In genomic region chr7:16405073-16405455, GRCm38 (mm10) we compare ENCODE assay signal across 8 mouse cellular contexts. TPM values are rescaled to one million over a fixed set of nuclear protein-coding genes. Genes with fewer than 3 reads are reported as not detected.
DNase-seq lines count a peak whose midpoint lies in the region; ATAC-seq and TF ChIP-seq lines count a peak whose summit lies in the region.

No protein-coding gene starts in this region.

- 0 out of 2 replicates have a peak overlapping the region, but pooled peaks have one; percentile 39 for H3K27ac ChIP-seq in forebrain, embryonic 14.5 days (ENCODE audit: low read depth, low read length)
- H3K27ac ChIP-seq in limb, embryonic 13.5 days = peak overlapping the region; percentile 76
- H3K27ac ChIP-seq in midbrain, embryonic 13.5 days = peak overlapping the region; percentile 27
- H3K27ac ChIP-seq in thymus, adult 2 months (ENCODE audit: control insufficient read depth, insufficient read depth, low read length) = peak overlapping the region; percentile 97

- WGBS in forebrain, embryonic 14.5 days = 82% methylated on average over 2 of the region's 2 CpGs
- 52% methylated on average over 2 of the region's 2 CpGs for WGBS in limb, embryonic 13.5 days
- WGBS in midbrain, embryonic 13.5 days = 88% methylated on average over 2 of the region's 2 CpGs
- 37% methylated on average over 2 of the region's 2 CpGs for WGBS in thymus, adult 2 months

- H3K4me2 ChIP-seq in forebrain, embryonic 14.5 days (ENCODE audit: low read length) = peak overlapping the region; percentile 26
- H3K4me2 ChIP-seq in limb, embryonic 13.5 days (replicated peaks) = peak overlapping the region; percentile 42
- H3K4me2 ChIP-seq in midbrain, embryonic 13.5 days (replicated peaks) = peak overlapping the region; percentile 35

- H3K27me3 ChIP-seq in forebrain, embryonic 14.5 days (replicated peaks; ENCODE audit: control insufficient read depth, insufficient read depth, low read length) = no peaks in the 10 kb centered on the region
- H3K27me3 ChIP-seq in limb, embryonic 13.5 days = no peaks in the 10 kb centered on the region
- H3K27me3 ChIP-seq in midbrain, embryonic 13.5 days = no peaks in the 10 kb centered on the region
- no peaks in the 10 kb centered on the region for H3K27me3 ChIP-seq in thymus, adult 2 months (ENCODE audit: control insufficient read depth, insufficient read depth, low read length)

- no peak for ATAC-seq in forebrain, embryonic 14.5 days
- ATAC-seq in limb, embryonic 13.5 days (ENCODE audit: low FRiP score, low read depth) = no peak
- no peak for ATAC-seq in midbrain, embryonic 13.5 days

- peaks cover 19% of the 10 kb centered on the region for H3K4me1 ChIP-seq in forebrain, embryonic 14.5 days (ENCODE audit: control insufficient read depth, insufficient read depth, low read length)
- peaks cover 33% of the 10 kb centered on the region for H3K4me1 ChIP-seq in limb, embryonic 13.5 days
- peaks cover 35% of the 10 kb centered on the region for H3K4me1 ChIP-seq in midbrain, embryonic 13.5 days (replicated peaks)
- H3K4me1 ChIP-seq in thymus, adult 2 months (replicated peaks; ENCODE audit: control insufficient read depth, insufficient read depth, low read length) = peaks cover 24% of the 10 kb centered on the region

- no peak for TF ChIP-seq POLR2A in thymus, adult 2 months (IDR thresholded peaks at IDR 0.05; ENCODE audit: control insufficient read depth, extremely low read depth, insufficient read depth, low read length, poor library complexity)

- peak overlapping the region; percentile 37; the same call in 1 of the 2 replicates for H3K9ac ChIP-seq in forebrain, embryonic 14.5 days (ENCODE audit: low read length)
- H3K9ac ChIP-seq in limb, embryonic 13.5 days = peak overlapping the region; percentile 46
- peak overlapping the region; percentile 49 for H3K9ac ChIP-seq in midbrain, embryonic 13.5 days (replicated peaks)

- no peak overlapping the region for H3K4me3 ChIP-seq in forebrain, embryonic 14.5 days (ENCODE audit: low read depth, low read length)
- H3K4me3 ChIP-seq in limb, embryonic 13.5 days = no peak overlapping the region
- peak overlapping the region; percentile 8; the same call in 1 of the 2 replicates for H3K4me3 ChIP-seq in midbrain, embryonic 13.5 days (replicated peaks)
- no peak overlapping the region for H3K4me3 ChIP-seq in thymus, adult 2 months (ENCODE audit: control insufficient read depth, insufficient read depth, low read length)

- no peaks in the 10 kb centered on the region; the same call in 1 of the 2 replicates for H3K36me3 ChIP-seq in forebrain, embryonic 14.5 days (ENCODE audit: control insufficient read depth, insufficient read depth, low read length)
- peaks cover 11% of the 10 kb centered on the region; the same call in 1 of the 2 replicates for H3K36me3 ChIP-seq in limb, embryonic 13.5 days
- H3K36me3 ChIP-seq in midbrain, embryonic 13.5 days = no peaks in the 10 kb centered on the region
- no peaks in the 10 kb centered on the region for H3K36me3 ChIP-seq in thymus, adult 2 months (ENCODE audit: control insufficient read depth, insufficient read depth, low read length)

- DNase-seq in 3T3-L1 (ENCODE audit: low read depth, low spot score) = peak; percentile 67
- peak; percentile 69 for DNase-seq in adrenal gland, adult 2 months
- no peak for DNase-seq in forebrain, embryonic 14.5 days (ENCODE audit: low spot score)
- DNase-seq in heart, postnatal 4 days = peak; percentile 49
- peak; percentile 57 for DNase-seq in thymus, adult 2 months
- no peak for DNase-seq in retina, embryonic 14.5 days (ENCODE audit: low spot score)

- no peaks in the 10 kb centered on the region for H3K9me3 ChIP-seq in forebrain, embryonic 14.5 days (replicated peaks; ENCODE audit: control insufficient read depth, low read length)
- H3K9me3 ChIP-seq in limb, embryonic 13.5 days = no peaks in the 10 kb centered on the region
- no peaks in the 10 kb centered on the region for H3K9me3 ChIP-seq in midbrain, embryonic 13.5 days

- TF ChIP-seq CTCF in thymus, adult 2 months (IDR thresholded peaks at IDR 0.05; ENCODE audit: borderline replicate concordance, control insufficient read depth, extremely low read depth, insufficient read depth, low read length, poor library complexity) = no peak

RNA-seq across cellular contexts. Expression of gene Zc3h4, which starts 4.4 kb away (rescaled TPM):
- 10 to 100 TPM; 33.0 to 47.7 TPM for total RNA-seq in adrenal gland, adult 2 months (2021)
- 40.7 and 48.8 TPM in 2 replicates for polyA plus RNA-seq in adrenal gland, adult 2 months (2012; rRNA removed)
- 14.3 and 15.5 TPM in 2 replicates for polyA plus RNA-seq in forebrain, embryonic 14.5 days (2014; fragmentation: Nextera tagmentation; extraction: Ambion mirVana)
- 10 to 100 TPM; 36.8 to 39.3 TPM for total RNA-seq in heart, postnatal 4 days (2021)
- 18.2 and 18.5 TPM in 2 replicates for polyA plus RNA-seq in limb, embryonic 13.5 days (2015; fragmentation: Nextera tagmentation; extraction: Ambion mirVana)
- 18.2 and 22.1 TPM in 2 replicates for polyA plus RNA-seq in midbrain, embryonic 13.5 days (2015; fragmentation: Nextera tagmentation; extraction: Ambion mirVana)
- polyA plus RNA-seq in thymus, adult 2 months (2012; rRNA removed) = 81.3 and 100 TPM in 2 replicates

RNA-seq across cellular contexts. Expression of gene Sae1, which starts 17.5 kb away (rescaled TPM):
- 10 to 100 TPM; 61.0 to 72.0 TPM for total RNA-seq in adrenal gland, adult 2 months (2021)
- polyA plus RNA-seq in adrenal gland, adult 2 months (2012; rRNA removed) = 7.9 and 8.9 TPM in 2 replicates
- 253 and 259 TPM in 2 replicates for polyA plus RNA-seq in forebrain, embryonic 14.5 days (2014; fragmentation: Nextera tagmentation; extraction: Ambion mirVana)
- total RNA-seq in heart, postnatal 4 days (2021) = 100 to 1,000 TPM; 105 to 110 TPM
- 359 and 362 TPM in 2 replicates for polyA plus RNA-seq in limb, embryonic 13.5 days (2015; fragmentation: Nextera tagmentation; extraction: Ambion mirVana)
- polyA plus RNA-seq in midbrain, embryonic 13.5 days (2015; fragmentation: Nextera tagmentation; extraction: Ambion mirVana) = 267 and 272 TPM in 2 replicates
- polyA plus RNA-seq in thymus, adult 2 months (2012; rRNA removed) = 61.0 and 66.8 TPM in 2 replicates

RNA-seq across cellular contexts. Expression of gene Tmem160, which starts 47.5 kb away (rescaled TPM):
- 10 to 100 TPM; 31.1 to 76.6 TPM for total RNA-seq in adrenal gland, adult 2 months (2021)
- polyA plus RNA-seq in adrenal gland, adult 2 months (2012; rRNA removed) = 409 and 528 TPM in 2 replicates
- 67.2 and 75.4 TPM in 2 replicates for polyA plus RNA-seq in forebrain, embryonic 14.5 days (2014; fragmentation: Nextera tagmentation; extraction: Ambion mirVana)
- 10 to 100 TPM; 70.3 to 77.9 TPM for total RNA-seq in heart, postnatal 4 days (2021)
- 44.2 and 44.9 TPM in 2 replicates for polyA plus RNA-seq in limb, embryonic 13.5 days (2015; fragmentation: Nextera tagmentation; extraction: Ambion mirVana)
- 48.1 and 59.4 TPM in 2 replicates for polyA plus RNA-seq in midbrain, embryonic 13.5 days (2015; fragmentation: Nextera tagmentation; extraction: Ambion mirVana)
- 225 and 228 TPM in 2 replicates for polyA plus RNA-seq in thymus, adult 2 months (2012; rRNA removed)

Comparison
In these comparisons a context has a peak if more than half of its experiments do, and no peak if none do; other contexts are left out.
1. DNase-seq: peak in 3T3-L1 (single experiment), adrenal gland, adult 2 months (single experiment), heart, postnatal 4 days (single experiment) and thymus, adult 2 months (single experiment); none in forebrain, embryonic 14.5 days (single experiment) and retina, embryonic 14.5 days (single experiment).
2. H3K27ac ChIP-seq: peak in every context shown above with its lines; median percentile 97 in thymus, adult 2 months; 76 in limb, embryonic 13.5 days; 39 in forebrain, embryonic 14.5 days; 27 in midbrain, embryonic 13.5 days.
3. Peak in every context shown above with its lines, with median percentiles within 50 percentile points of each other: H3K4me2 ChIP-seq and H3K9ac ChIP-seq.